Mouse (Mus musculus): ENCODE measurements around the gene Card19.

Gene Card19

GRCm38 (mm10) chr13:49194811-49195210 lies 21.0 kb downstream of the Card19 start:
- no peak for DNase-seq (ENCODE audit: low spot score in 2 of 2)

GRCm38 (mm10) chr13:49193650-49194049 lies 22.2 kb downstream of the Card19 start:
- DNase-seq (ENCODE audit: low spot score in 2 of 2): no peak

- DNase-seq (ENCODE audit: low spot score in 2 of 2): no peak
Measured at GRCm38 (mm10) chr13:49192156-49192855, 23.5 kb downstream of the Card19 start.

- DNase-seq (ENCODE audit: low spot score in 2 of 2): peak; percentile 24 to 49
Measured at GRCm38 (mm10) chr13:49191673-49192035, 24.2 kb downstream of the Card19 start.

- DNase-seq (ENCODE audit: low spot score in 2 of 2): no peak
Measured at GRCm38 (mm10) chr13:49190876-49191672, 24.8 kb downstream of the Card19 start.

GRCm38 (mm10) chr13:49189970-49190870 lies 25.6 kb downstream of the Card19 start:
- no peak for DNase-seq (ENCODE audit: low spot score in 2 of 2)

GRCm38 (mm10) chr13:49188966-49189360 lies 26.9 kb downstream of the Card19 start:
- no peak for DNase-seq (ENCODE audit: low spot score in 2 of 2)

GRCm38 (mm10) chr13:49188219-49188965 lies 27.4 kb downstream of the Card19 start:
- DNase-seq (ENCODE audit: low spot score in 2 of 2): no peak

GRCm38 (mm10) chr13:49187288-49188218 lies 28.3 kb downstream of the Card19 start, which contains the start of gene Ninj1:
TSS of gene Ninj1 (plus strand) at chr13:49187485.
- DNase-seq (ENCODE audit: low spot score in 2 of 2): peak; percentile 91 to 92

- DNase-seq (ENCODE audit: low spot score in 2 of 2): no peak
Measured at GRCm38 (mm10) chr13:49186798-49187287, 29.0 kb downstream of the Card19 start.

- no peak for DNase-seq (ENCODE audit: low spot score in 2 of 2)
Measured at GRCm38 (mm10) chr13:49183646-49184045, 32.2 kb downstream of the Card19 start.

GRCm38 (mm10) chr13:49183161-49183560 lies 32.7 kb downstream of the Card19 start:
- no peak for DNase-seq (ENCODE audit: low spot score in 2 of 2)

GRCm38 (mm10) chr13:49181411-49181984 lies 34.3 kb downstream of the Card19 start:
- DNase-seq (ENCODE audit: low spot score in 2 of 2): no peak

- DNase-seq (ENCODE audit: low spot score in 2 of 2): no peak
Measured at GRCm38 (mm10) chr13:49180691-49181090, 35.1 kb downstream of the Card19 start.

GRCm38 (mm10) chr13:49180274-49180673 lies 35.6 kb downstream of the Card19 start:
- DNase-seq (ENCODE audit: low spot score in 2 of 2): no peak

GRCm38 (mm10) chr13:49178839-49179585 lies 36.8 kb downstream of the Card19 start:
- DNase-seq (ENCODE audit: low spot score in 2 of 2): no peak

- no peak for DNase-seq (ENCODE audit: low spot score in 2 of 2)
Measured at GRCm38 (mm10) chr13:49175509-49175908, 40.3 kb downstream of the Card19 start.

- peak; percentile 66 to 76 for DNase-seq (ENCODE audit: low spot score in 2 of 2)
Measured at GRCm38 (mm10) chr13:49172971-49173596, 42.8 kb downstream of the Card19 start.
